Mouse (Mus musculus) C2C12 (cell line): Measurements from ENCODE around the gene Fam207a.

Experiments
- CTCF ChIP-seq: IDR thresholded peaks from one replicate; pipeline ENCODE4 v1.5.1; 2011; ENCODE audit not compliant: control insufficient read depth, insufficient read depth, insufficient read length
- MAX ChIP-seq: IDR thresholded peaks from one replicate; pipeline ENCODE4 v1.6.1; 2011; ENCODE audit warnings: mild to moderate bottlenecking, control low read depth
- MYOD1 ChIP-seq: IDR thresholded peaks from one replicate; pipeline ENCODE4 v1.6.1; 2011; ENCODE audit warnings: low read depth; ENCODE audit not compliant: control insufficient read depth, insufficient read length
- MYOG ChIP-seq: IDR thresholded peaks from one replicate; pipeline ENCODE4 v1.6.1; 2011; ENCODE audit not compliant: control insufficient read depth, insufficient read length; ENCODE audit errors: extremely low read depth
- USF1 ChIP-seq: IDR thresholded peaks from one replicate; pipeline ENCODE4 v1.6.1; 2011; ENCODE audit warnings: low read depth, mild to moderate bottlenecking, control low read depth, moderate library complexity

DNA sequence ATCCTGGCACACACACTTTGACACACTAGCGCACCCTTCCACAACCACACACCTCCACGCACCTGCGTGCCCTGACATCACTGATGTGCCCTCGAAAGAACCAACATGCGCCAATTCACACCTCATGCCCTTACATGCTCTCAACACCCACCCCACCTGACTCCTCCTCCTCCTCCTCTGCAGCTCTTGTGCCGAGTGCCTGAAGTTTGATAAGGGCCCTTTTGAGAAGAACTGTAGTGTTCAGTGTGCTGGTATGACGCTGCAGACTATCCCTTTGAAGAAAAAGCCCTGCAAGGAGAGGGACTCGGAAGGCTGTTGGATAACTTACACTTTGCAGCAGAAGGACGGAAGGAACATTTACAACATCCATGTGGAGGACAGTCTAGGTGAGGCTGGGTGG, 45.2 kb upstream of the Fam207a start:
- TF ChIP-seq CTCF (no peak), USF1 (no peak), MYOD1 (no peak), MAX (no peak), MYOG (no peak)
